Mouse (Mus musculus): Measurements from ENCODE around the gene Josd2. TPM values are rescaled to one million over a fixed set of nuclear protein-coding genes. Genes with fewer than 3 reads are reported as not detected.

The Josd2 gene
- polyA plus RNA-seq, 1 experiment, result 164 TPM

DNA sequence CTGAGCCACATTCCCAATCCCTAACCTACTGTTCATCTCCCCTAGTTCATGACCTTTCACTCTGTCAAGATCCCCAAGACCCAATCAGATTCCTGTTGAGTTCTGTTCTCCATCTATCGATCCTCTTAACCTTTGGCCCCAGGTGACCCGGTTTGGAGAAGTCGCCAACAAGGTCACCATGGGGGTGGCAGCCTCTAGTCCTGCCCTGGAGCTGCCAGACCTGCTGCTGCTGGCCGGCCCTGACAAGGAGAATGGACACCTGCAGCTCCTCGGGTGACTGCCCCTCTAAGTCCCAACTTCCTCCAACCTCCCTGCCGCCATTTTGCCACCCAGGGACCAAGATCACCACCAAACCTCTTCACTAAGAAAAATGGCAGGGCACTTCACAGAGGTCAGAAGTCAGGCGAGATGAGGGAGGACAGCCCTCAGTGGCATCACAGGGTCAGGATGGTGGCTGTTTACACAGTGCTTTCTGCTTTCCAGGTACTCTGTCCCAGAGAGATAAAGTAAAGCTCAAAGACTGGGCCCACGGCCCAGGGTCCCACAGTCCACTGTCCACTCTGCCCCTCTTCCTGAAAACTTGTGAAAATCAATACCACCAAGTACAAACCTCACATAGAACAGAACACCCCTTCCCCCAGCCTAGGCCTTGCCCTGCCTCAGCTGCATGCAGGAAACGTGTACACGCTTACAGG, 29.7 kb downstream of the Josd2 start:
- TF ChIP-seq GATA1 (IDR thresholded peaks at IDR 0.05; ENCODE audit: low read length), result no peak

DNA sequence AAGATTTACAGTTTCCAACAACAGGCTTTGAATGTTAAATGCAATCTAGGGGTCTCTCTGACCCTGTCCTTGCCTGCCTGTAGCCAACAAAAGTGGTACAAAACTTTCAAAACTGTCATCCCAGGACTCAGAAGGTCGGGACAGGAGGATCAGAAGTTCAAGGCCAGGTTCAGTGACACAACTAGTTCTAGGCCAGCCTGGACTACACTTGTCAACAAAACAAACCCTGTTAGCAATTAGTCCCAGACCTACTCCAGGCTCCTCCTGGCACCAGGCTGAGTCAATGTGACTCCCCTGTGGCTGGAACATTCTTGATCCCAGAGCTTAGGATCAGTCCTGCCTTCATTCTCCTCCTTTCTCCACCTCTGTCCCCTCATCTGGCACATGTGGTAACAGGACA, 31.1 kb downstream of the Josd2 start:
- TF ChIP-seq GATA1 (IDR thresholded peaks at IDR 0.05; ENCODE audit: low read length), result no peak

- TF ChIP-seq GATA1 (IDR thresholded peaks at IDR 0.05; ENCODE audit: low read length), result no peak
These were observed 32.3 kb downstream of the Josd2 start for GRCm38 (mm10) chr7:44500046-44500445.

GRCm38 (mm10) chr7:44501563-44502115, 33.9 kb downstream of the Josd2 start:
- no peak for TF ChIP-seq GATA1 (IDR thresholded peaks at IDR 0.05; ENCODE audit: low read length)

- TF ChIP-seq GATA1 (IDR thresholded peaks at IDR 0.05; ENCODE audit: low read length), result no peak
These were observed 39.7 kb downstream of the Josd2 start for GRCm38 (mm10) chr7:44507491-44507890.

DNA sequence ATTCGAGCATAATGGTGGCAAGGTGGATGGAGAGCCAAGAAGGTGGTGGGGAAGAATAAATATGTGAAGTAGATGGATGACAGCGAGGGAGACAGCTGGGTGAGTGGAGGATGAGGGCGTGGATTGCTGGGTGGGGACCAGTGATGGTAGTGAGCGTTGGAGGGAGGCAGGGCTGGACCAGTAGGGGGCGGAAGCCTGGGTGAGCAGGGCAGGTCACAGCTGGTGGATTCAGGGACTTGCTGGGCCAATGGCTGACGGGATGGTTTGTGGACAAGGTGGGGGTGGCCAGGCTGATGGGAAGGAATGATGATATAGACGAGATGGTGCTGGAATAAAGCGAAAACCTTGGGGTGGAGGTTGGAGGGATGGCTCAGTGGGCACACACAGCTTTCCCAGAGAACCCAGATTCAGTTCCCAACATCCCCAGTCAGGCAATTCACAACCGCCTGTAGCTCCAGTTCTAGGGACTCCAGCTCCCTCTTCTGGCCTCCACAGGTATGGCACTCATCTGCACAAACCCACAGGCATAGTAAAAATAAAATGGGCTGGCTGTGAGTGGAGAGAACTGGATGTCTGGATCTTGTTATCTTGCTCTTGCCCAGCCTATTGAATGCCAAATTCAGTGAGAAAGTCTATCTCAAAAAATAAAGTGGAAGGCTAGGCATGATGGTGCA, 51.6 kb downstream of the Josd2 start:
- no peak for TF ChIP-seq GATA1 (IDR thresholded peaks at IDR 0.05; ENCODE audit: low read length)

DNA sequence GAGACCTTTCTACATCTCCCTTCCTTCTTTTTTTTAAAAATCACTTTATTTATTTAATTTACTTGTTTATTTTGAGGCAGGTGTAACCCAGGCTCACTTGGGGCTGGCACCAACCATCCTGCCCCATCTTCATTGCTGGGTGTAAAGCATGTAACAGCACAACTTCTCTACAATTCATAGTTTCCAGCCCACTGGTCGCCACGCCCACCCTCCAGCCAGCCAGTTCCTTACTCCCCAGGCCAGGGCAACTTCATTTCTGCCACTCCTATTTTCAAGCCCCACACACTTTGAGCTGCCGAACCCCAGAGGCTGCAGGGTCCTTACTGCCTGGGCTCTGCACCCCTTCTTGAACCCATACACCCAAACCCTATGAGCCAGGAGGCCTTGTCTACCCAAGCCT, 53.2 kb downstream of the Josd2 start:
- no peak for TF ChIP-seq GATA1 (IDR thresholded peaks at IDR 0.05; ENCODE audit: low read length)

Other genes starting within 250 kb of the Josd2 start
- gene Klk1, start 242.6 kb upstream of the Josd2 start, polyA plus RNA-seq (2012), result not detected in 2 replicates
- not detected in 2 replicates for gene Gm36864, start 231.8 kb upstream of the Josd2 start, polyA plus RNA-seq (2012)
- 0.13 and 0.17 TPM in 2 replicates for gene 1700028J19Rik, start 221.3 kb upstream of the Josd2 start, polyA plus RNA-seq (2012)
- 379 and 401 TPM in 2 replicates for gene 2410002F23Rik, start 221.3 kb upstream of the Josd2 start, polyA plus RNA-seq (2012)
- gene Acp4, start 210.6 kb upstream of the Josd2 start, polyA plus RNA-seq (2012), result not detected in 2 replicates
- gene Gm15517, start 206.5 kb upstream of the Josd2 start, polyA plus RNA-seq (2012), result not detected in 2 replicates
- 2.8 and 3.2 TPM in 2 replicates for gene Clec11a, start 161.1 kb upstream of the Josd2 start, polyA plus RNA-seq (2012)
- 1.6 and 1.8 TPM in 2 replicates for gene Shank1, start 157.7 kb upstream of the Josd2 start, polyA plus RNA-seq (2012)
- not detected in 2 replicates for gene Syt3, start 83.9 kb upstream of the Josd2 start, polyA plus RNA-seq (2012)
- 0.64 and 0.79 TPM in 2 replicates for gene 1700008O03Rik, start 82.2 kb upstream of the Josd2 start, polyA plus RNA-seq (2012)
- gene Lrrc4b, start 39.0 kb upstream of the Josd2 start, polyA plus RNA-seq (2012), result not detected in 2 replicates
- not detected in 2 replicates for gene Aspdh, start 2.6 kb upstream of the Josd2 start, polyA plus RNA-seq (2012)
- 345 and 359 TPM in 2 replicates for gene Emc10, start 28.5 kb downstream of the Josd2 start, polyA plus RNA-seq (2012)
- 10.9 and 18.1 TPM in 2 replicates for gene Fam71e1, start 28.6 kb downstream of the Josd2 start, polyA plus RNA-seq (2012)
- gene Mybpc2, start 56.7 kb downstream of the Josd2 start, polyA plus RNA-seq (2012), result not detected in 2 replicates
- gene Spib, start 64.1 kb downstream of the Josd2 start, polyA plus RNA-seq (2012), result 0.32 and 0.33 TPM in 2 replicates
- 344 and 399 TPM in 2 replicates for gene Pold1, start 80.9 kb downstream of the Josd2 start, polyA plus RNA-seq (2012)
- 298 and 371 TPM in 2 replicates for gene Nr1h2, start 86.0 kb downstream of the Josd2 start, polyA plus RNA-seq (2012)
- 0.14 and 0.28 TPM in 2 replicates for gene Napsa, start 104.4 kb downstream of the Josd2 start, polyA plus RNA-seq (2012)
- 0.02 TPM in 2 replicates for gene Kcnc3, start 122.7 kb downstream of the Josd2 start, polyA plus RNA-seq (2012)
- gene Myh14, start 202.9 kb downstream of the Josd2 start, polyA plus RNA-seq (2012), result 0.02 and 0.05 TPM in 2 replicates
- not detected in 2 replicates for gene Izumo2, start 240.8 kb downstream of the Josd2 start, polyA plus RNA-seq (2012)

Data from G1E-ER4 (cell line).